Mouse (Mus musculus) midbrain, embryonic 16.5 days (tissue): ENCODE results near the gene Ptpro. TPM values are rescaled to one million over a fixed set of nuclear protein-coding genes. Genes with fewer than 3 reads are reported as not detected.

Experiments used
- ATAC-seq: fragments of 200-750 bp; cut with Nextera tagmentation; 2 replicates; pipeline ENCODE4 v1.8.0; 2017; ENCODE audit warnings: moderate TSS enrichment
- H3K27ac ChIP-seq: fragments of 300-500 bp; sonication (generic); 2 replicates; pipeline ENCODE4 v1.5.1; 2014; ENCODE audit warnings: mild to moderate bottlenecking, low read length, mixed read lengths
- H3K27me3 ChIP-seq: fragments of 300-500 bp; sonication (generic); 2 replicates; pipeline ENCODE4 v1.6.1; 2014; ENCODE audit warnings: low read depth, low read length, mixed read lengths; ENCODE audit not compliant: control insufficient read depth, insufficient read depth
- H3K36me3 ChIP-seq: fragments of 300-500 bp; sonication (generic); 2 replicates; pipeline ENCODE4 v1.6.1; 2014; ENCODE audit warnings: mild to moderate bottlenecking, low read length, moderate library complexity, mixed read lengths; ENCODE audit not compliant: control insufficient read depth, insufficient read depth
- H3K4me1 ChIP-seq: fragments of 300-500 bp; sonication (generic); 2 replicates; pipeline ENCODE4 v1.6.1; 2014; ENCODE audit warnings: mild to moderate bottlenecking, low read length, mixed read lengths; ENCODE audit not compliant: control insufficient read depth, insufficient read depth
- H3K4me2 ChIP-seq: fragments of 300-500 bp; sonication (generic); 2 replicates; pipeline ENCODE4 v1.6.1; 2014; ENCODE audit warnings: mild to moderate bottlenecking, low read length, mixed read lengths
- H3K4me3 ChIP-seq: fragments of 300-500 bp; sonication (generic); 2 replicates; pipeline ENCODE4 v1.5.1; 2014; ENCODE audit warnings: low read depth, mild to moderate bottlenecking, low read length, moderate library complexity, mixed read lengths
- H3K9ac ChIP-seq: fragments of 300-500 bp; sonication (generic); 2 replicates; pipeline ENCODE4 v1.6.1; 2014; ENCODE audit warnings: low read depth, low read length, mixed read lengths
- H3K9me3 ChIP-seq: fragments of 300-500 bp; sonication (generic); replicated peaks from 2 replicates; pipeline ENCODE4 v1.6.1; 2014; ENCODE audit warnings: mild to moderate bottlenecking, low read length, mixed read lengths; ENCODE audit not compliant: control insufficient read depth, poor library complexity, severe bottlenecking
- WGBS: fragments of 180-500 bp; shearing (Covaris S2); extraction: QIAGEN DNeasy Blood & Tissue Kit; methylation state at CpG from one replicate; pipeline ENCODE4 v1.1.7; 2014; 5-methylcytosine and 5-hydroxymethylcytosine counted together
- polyA plus RNA-seq: library from polyadenylated mRNA; unstranded; fragments of >200 nt; fragmentation: Nextera tagmentation; extraction: Ambion mirVana; gene quantifications from 2 replicates; pipeline ENCODE4 v1.2.1, GENCODE M21; 2015

Ptpro gene
- polyA plus RNA-seq, 1 experiment from 2014 or later, result 73.7 TPM

- Histone ChIP-seq H3K4me3 (no peak overlapping the region), H3K27ac (no peak overlapping the region), H3K9ac (no peak overlapping the region), H3K27me3 (no peaks in the 10 kb centered on the region), H3K4me1 (peaks cover 16% of the 10 kb centered on the region), H3K4me2 (no peak overlapping the region), H3K9me3 (no peaks in the 10 kb centered on the region), H3K36me3 (no peaks in the 10 kb centered on the region)
- WGBS, result 85% methylated on average over 7 of the region's 7 CpGs
- ATAC-seq, result no peak
Measured at GRCm38 (mm10) chr6:137282050-137282449, 29.9 kb downstream of the Ptpro start.

GRCm38 (mm10) chr6:137286376-137286775 lies 34.3 kb downstream of the Ptpro start:
- Histone ChIP-seq H3K9me3 (no peaks in the 10 kb centered on the region), H3K4me3 (no peak overlapping the region), H3K9ac (no peak overlapping the region), H3K27ac (no peak overlapping the region), H3K4me1 (peaks cover 3% of the 10 kb centered on the region; the same call in 1 of the 2 replicates), H3K27me3 (no peaks in the 10 kb centered on the region), H3K4me2 (no peak overlapping the region), H3K36me3 (no peaks in the 10 kb centered on the region)
- 91% methylated on average over 6 of the region's 6 CpGs for WGBS
- ATAC-seq, result no peak

- WGBS, result 69% methylated on average over 7 of the region's 7 CpGs
Measured at GRCm38 (mm10) chr6:137287788-137288187, 35.7 kb downstream of the Ptpro start.

GRCm38 (mm10) chr6:137288264-137288663 lies 36.1 kb downstream of the Ptpro start:
- H3K4me1 ChIP-seq, result no peaks in the 10 kb centered on the region
- H3K9ac ChIP-seq, result no peak overlapping the region
- no peaks in the 10 kb centered on the region for H3K9me3 ChIP-seq
- no peaks in the 10 kb centered on the region for H3K27me3 ChIP-seq
- no peak overlapping the region for H3K4me2 ChIP-seq
- peak; percentile 54 for ATAC-seq
- H3K36me3 ChIP-seq, result no peaks in the 10 kb centered on the region
- H3K27ac ChIP-seq, result no peak overlapping the region
- 83% methylated on average over 5 of the region's 5 CpGs for WGBS
- H3K4me3 ChIP-seq, result no peak overlapping the region

More at GRCm38 (mm10) chr6:137287788-137288187, 35.7 kb downstream of the Ptpro start:
- Histone ChIP-seq H3K4me3 (no peak overlapping the region), H3K9me3 (no peaks in the 10 kb centered on the region), H3K9ac (no peak overlapping the region), H3K36me3 (no peaks in the 10 kb centered on the region), H3K27ac (no peak overlapping the region), H3K27me3 (no peaks in the 10 kb centered on the region), H3K4me1 (no peaks in the 10 kb centered on the region), H3K4me2 (no peak overlapping the region)
- ATAC-seq, result no peak

- no peak overlapping the region for H3K4me2 ChIP-seq
- H3K4me1 ChIP-seq, result 0 out of 2 replicates have a peak, but pooled peaks cover 3% of the 10 kb centered on the region
- H3K27me3 ChIP-seq, result no peaks in the 10 kb centered on the region
- ATAC-seq, result no peak
- no peak overlapping the region for H3K27ac ChIP-seq
- H3K9ac ChIP-seq, result no peak overlapping the region
- WGBS, result 83% methylated on average over 2 of the region's 2 CpGs
- no peaks in the 10 kb centered on the region for H3K36me3 ChIP-seq
- H3K4me3 ChIP-seq, result no peak overlapping the region
- H3K9me3 ChIP-seq, result no peaks in the 10 kb centered on the region
Measured at GRCm38 (mm10) chr6:137292421-137292820, 40.3 kb downstream of the Ptpro start.

- H3K9me3 ChIP-seq, result no peaks in the 10 kb centered on the region
- peak; percentile 45; the same call in 1 of the 2 replicates for ATAC-seq
- 0 out of 2 replicates have a peak, but pooled peaks cover 3% of the 10 kb centered on the region for H3K4me1 ChIP-seq
- no peak overlapping the region for H3K27ac ChIP-seq
- H3K27me3 ChIP-seq, result no peaks in the 10 kb centered on the region
- no peak overlapping the region for H3K9ac ChIP-seq
- H3K4me3 ChIP-seq, result no peak overlapping the region
- no peaks in the 10 kb centered on the region for H3K36me3 ChIP-seq
- 76% methylated on average over 20 of the region's 20 CpGs for WGBS
- no peak overlapping the region for H3K4me2 ChIP-seq
Measured at GRCm38 (mm10) chr6:137294973-137295820, 43.1 kb downstream of the Ptpro start.

GRCm38 (mm10) chr6:137302561-137302960 lies 50.4 kb downstream of the Ptpro start:
- H3K36me3 ChIP-seq, result no peaks in the 10 kb centered on the region
- 87% methylated on average over 4 of the region's 4 CpGs for WGBS
- H3K4me3 ChIP-seq, result no peak overlapping the region
- peaks cover 3% of the 10 kb centered on the region; the same call in 1 of the 2 replicates for H3K4me1 ChIP-seq
- no peaks in the 10 kb centered on the region for H3K27me3 ChIP-seq
- H3K27ac ChIP-seq, result no peak overlapping the region
- H3K9me3 ChIP-seq, result no peaks in the 10 kb centered on the region
- H3K4me2 ChIP-seq, result no peak overlapping the region
- no peak overlapping the region for H3K9ac ChIP-seq
- no peak for ATAC-seq

- no peaks in the 10 kb centered on the region for H3K27me3 ChIP-seq
- no peaks in the 10 kb centered on the region for H3K36me3 ChIP-seq
- no peaks in the 10 kb centered on the region for H3K9me3 ChIP-seq
- H3K9ac ChIP-seq, result no peak overlapping the region
- 93% methylated on average over 2 of the region's 2 CpGs for WGBS
- no peak overlapping the region for H3K4me3 ChIP-seq
- no peak for ATAC-seq
- H3K27ac ChIP-seq, result no peak overlapping the region
- H3K4me2 ChIP-seq, result no peak overlapping the region
- H3K4me1 ChIP-seq, result peaks cover 3% of the 10 kb centered on the region; the same call in 1 of the 2 replicates
Measured at GRCm38 (mm10) chr6:137303824-137304223, 51.7 kb downstream of the Ptpro start.

GRCm38 (mm10) chr6:137315265-137315664 lies 63.1 kb downstream of the Ptpro start:
- WGBS, result 56% methylated on average over 4 of the region's 4 CpGs
- Histone ChIP-seq H3K27me3 (no peaks in the 10 kb centered on the region), H3K4me2 (no peak overlapping the region), H3K9me3 (no peaks in the 10 kb centered on the region), H3K36me3 (no peaks in the 10 kb centered on the region), H3K27ac (no peak overlapping the region), H3K4me1 (peaks cover 8% of the 10 kb centered on the region), H3K9ac (no peak overlapping the region), H3K4me3 (no peak overlapping the region)
- ATAC-seq, result no peak
